Mouse (Mus musculus) right cerebral cortex, postnatal 10 days (tissue): ENCODE data around the gene Alppl2.

ENCODE experiments used
- DNase-seq, 2 experiments: peaks; one replicate each; pipeline ENCODE4 v3.0.0; 2021; ENCODE audit warnings: low spot score in 2 of 2

The Alppl2 gene

DNA sequence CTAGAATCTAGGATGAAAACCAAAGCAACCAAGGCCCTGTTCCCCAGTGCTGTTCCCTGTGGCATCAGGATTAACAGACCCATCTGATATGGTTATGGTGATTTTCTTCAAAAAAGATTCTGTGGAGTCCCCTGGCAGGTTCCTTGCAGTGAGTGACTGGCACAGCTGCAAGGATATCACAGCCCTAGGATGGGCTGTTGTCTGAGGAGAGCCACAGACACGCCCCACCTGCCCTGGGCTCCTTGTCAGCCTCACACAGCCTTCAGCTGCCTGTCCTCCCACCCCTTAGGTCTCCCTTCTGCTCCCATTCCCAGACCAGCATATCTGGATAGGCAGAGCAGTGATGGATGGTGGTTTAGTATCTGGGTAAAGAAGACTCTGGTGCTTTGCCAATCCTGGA, 39.0 kb downstream of the Alppl2 start:
- DNase-seq = no peak

DNA sequence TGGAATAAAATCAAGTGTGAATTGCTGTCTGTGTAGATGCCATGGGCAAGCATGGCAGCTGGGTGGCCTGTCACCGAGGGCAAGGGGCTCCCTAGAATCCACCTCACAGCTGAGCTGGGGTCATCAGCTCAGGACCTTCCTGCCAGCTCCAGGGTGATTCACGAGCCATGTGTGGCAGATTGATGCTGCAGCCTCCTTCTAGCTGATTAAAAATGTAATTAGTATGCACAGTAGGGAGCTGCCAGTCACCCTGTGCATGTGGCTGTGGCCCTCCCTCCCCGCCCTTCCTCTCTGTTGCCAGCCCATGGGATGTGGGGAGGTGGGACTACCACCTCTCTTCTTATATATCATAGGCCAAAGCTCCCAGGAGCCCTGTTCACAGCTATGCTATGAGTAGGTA, 39.7 kb downstream of the Alppl2 start:
- DNase-seq = no peak

GRCm38 (mm10) chr1:87041814-87042438, 47.8 kb downstream of the Alppl2 start:
- DNase-seq = peak; percentile 80 to 89

- peak; percentile 57 to 81 for DNase-seq
Observed at GRCm38 (mm10) chr1:87041119-87041518, 48.6 kb downstream of the Alppl2 start.

DNA sequence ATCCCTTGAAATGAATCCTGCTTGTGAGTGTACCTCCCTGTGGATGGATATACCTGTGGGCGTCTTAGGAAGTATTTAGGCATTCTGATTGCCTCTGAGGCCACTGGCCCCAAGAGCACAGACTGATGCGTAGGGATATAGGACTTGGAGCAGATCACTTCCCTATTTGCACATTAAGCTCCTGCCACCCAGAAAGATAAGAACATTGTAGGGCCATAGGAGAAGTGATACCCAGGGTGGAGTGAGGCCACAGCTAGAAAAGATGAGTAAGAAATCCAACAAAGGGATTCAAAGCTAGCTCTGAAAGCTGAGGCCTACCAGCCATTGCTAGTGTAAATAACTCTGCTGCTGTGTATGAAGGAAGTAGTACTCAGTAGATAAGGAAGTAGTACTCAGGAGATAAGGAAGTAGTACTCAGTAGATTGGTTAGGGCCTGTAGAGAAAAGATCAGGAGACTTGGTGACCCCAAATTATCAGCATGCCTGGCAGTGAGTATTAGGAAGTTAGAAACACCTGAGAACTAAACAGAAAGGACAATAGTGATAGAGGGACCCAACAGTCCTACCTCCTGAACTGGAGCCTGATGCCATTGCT, 51.2 kb downstream of the Alppl2 start:
- no peak for DNase-seq
